Mouse (Mus musculus) lung, postnatal 0 days (tissue): ENCODE results near the gene Xpr1.

Source experiments
- CTCF ChIP-seq: IDR thresholded peaks from 2 replicates; pipeline ENCODE4 v1.5.1; 2016; ENCODE audit warnings: antibody characterized with exemption, mild to moderate bottlenecking
- EP300 ChIP-seq: IDR thresholded peaks from 2 replicates; pipeline ENCODE4 v1.6.1; 2016; ENCODE audit warnings: antibody characterized with exemption, mild to moderate bottlenecking, control low read depth

- TF ChIP-seq CTCF: no peak
- no peak for TF ChIP-seq EP300
Measured at GRCm38 (mm10) chr1:155394829-155395228, 22.4 kb downstream of the Xpr1 start.
